Mouse (Mus musculus): Measurements from ENCODE around the gene Gm4131. TPM values are rescaled to one million over a fixed set of nuclear protein-coding genes. Genes with fewer than 3 reads are reported as not detected.

Gene Gm4131
- polyA plus RNA-seq, 1 experiment from 2014 or later, result not detected

DNA sequence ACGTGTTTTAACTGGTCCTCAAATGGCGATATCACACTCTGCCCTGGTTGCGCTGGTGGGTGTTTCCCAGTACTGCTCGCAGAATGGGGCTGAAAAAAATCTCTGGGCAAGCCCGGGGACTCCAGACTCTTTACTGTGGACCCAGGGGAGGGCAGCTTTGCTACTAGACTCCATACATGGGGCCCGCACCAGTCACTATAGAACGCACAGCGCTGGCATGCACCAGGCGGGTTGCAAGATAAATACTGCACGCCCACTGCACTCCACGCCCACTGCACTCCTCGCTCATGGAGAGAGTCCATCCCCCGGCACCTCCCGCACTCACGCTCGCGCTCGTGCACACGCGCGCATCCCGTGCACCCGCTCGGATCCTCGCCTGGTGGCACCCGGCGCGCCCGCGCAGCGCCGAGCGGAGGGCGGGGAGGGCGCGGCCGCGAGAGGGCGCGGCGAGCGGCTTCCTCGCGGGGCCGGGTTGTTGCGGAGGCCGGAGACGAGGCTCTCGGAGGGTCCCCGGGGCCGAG lies 11.4 kb downstream of the Gm4131 start, which contains the start of gene Fam124a:
TSS of gene Fam124a (plus strand) at position 429 of the 521 bp plus-strand sequence.
- Histone ChIP-seq H3K9me3 (ENCODE audit: low read length) (no peaks in the 10 kb centered on the region), H3K4me2 (ENCODE audit: low read depth, low read length) (peak within 1 kb of the TSS; percentile 79), H3K36me3 (replicated peaks; ENCODE audit: insufficient read depth, low read length) (no peaks in the 10 kb centered on the region), H3K27me3 (ENCODE audit: insufficient read depth, low read length) (peaks cover 27% of the 10 kb centered on the region), H3K4me1 (ENCODE audit: insufficient read depth) (0 out of 2 replicates have a peak, but pooled peaks cover 9% of the 10 kb centered on the region), H3K27ac (ENCODE audit: low read depth) (peak within 1 kb of the TSS; percentile 69), H3K9ac (replicated peaks) (peak within 1 kb of the TSS; percentile 59), H3K4me3 (ENCODE audit: low read depth, low read length) (peak within 1 kb of the TSS; percentile 53)
- peak; percentile 75 for DNase-seq
- under 1% methylated on average over 47 of the region's 51 CpGs for WGBS (ENCODE audit: insufficient replicate concordance)
- no peak for TF ChIP-seq EP300 (IDR thresholded peaks at IDR 0.05; ENCODE audit: low read depth)
- peak; percentile 2; the same call in 1 of the 2 replicates for TF ChIP-seq CTCF (IDR thresholded peaks at IDR 0.05; ENCODE audit: low read depth)
- peak; percentile 90 for ATAC-seq

GRCm38 (mm10) chr14:62553786-62554185 lies 12.9 kb downstream of the Gm4131 start:
- Histone ChIP-seq H3K4me1 (ENCODE audit: insufficient read depth) (0 out of 2 replicates have a peak, but pooled peaks cover 9% of the 10 kb centered on the region), H3K9me3 (ENCODE audit: low read length) (no peaks in the 10 kb centered on the region), H3K9ac (replicated peaks) (no peak overlapping the region), H3K27me3 (ENCODE audit: insufficient read depth, low read length) (peaks cover 27% of the 10 kb centered on the region), H3K4me3 (ENCODE audit: low read depth, low read length) (no peak overlapping the region), H3K36me3 (replicated peaks; ENCODE audit: insufficient read depth, low read length) (no peaks in the 10 kb centered on the region), H3K4me2 (ENCODE audit: low read depth, low read length) (no peak overlapping the region), H3K27ac (ENCODE audit: low read depth) (no peak overlapping the region)
- WGBS (ENCODE audit: insufficient replicate concordance), result 72% methylated on average over 5 of the region's 5 CpGs
- DNase-seq (no peak), ATAC-seq (no peak)
- TF ChIP-seq CTCF (IDR thresholded peaks at IDR 0.05; ENCODE audit: low read depth) (no peak), EP300 (IDR thresholded peaks at IDR 0.05; ENCODE audit: low read depth) (no peak)

GRCm38 (mm10) chr14:62552771-62553170 lies 13.9 kb downstream of the Gm4131 start:
- Histone ChIP-seq H3K9me3 (ENCODE audit: low read length) (no peaks in the 10 kb centered on the region), H3K4me2 (ENCODE audit: low read depth, low read length) (no peak overlapping the region), H3K9ac (replicated peaks) (no peak overlapping the region), H3K27ac (ENCODE audit: low read depth) (no peak overlapping the region), H3K4me1 (ENCODE audit: insufficient read depth) (0 out of 2 replicates have a peak, but pooled peaks cover 9% of the 10 kb centered on the region), H3K36me3 (replicated peaks; ENCODE audit: insufficient read depth, low read length) (no peaks in the 10 kb centered on the region), H3K4me3 (ENCODE audit: low read depth, low read length) (no peak overlapping the region), H3K27me3 (ENCODE audit: insufficient read depth, low read length) (peaks cover 27% of the 10 kb centered on the region)
- 88% methylated on average over 4 of the region's 4 CpGs for WGBS (ENCODE audit: insufficient replicate concordance)
- no peak for DNase-seq
- TF ChIP-seq EP300 (IDR thresholded peaks at IDR 0.05; ENCODE audit: low read depth) (no peak), CTCF (IDR thresholded peaks at IDR 0.05; ENCODE audit: low read depth) (no peak)
- no peak for ATAC-seq

- 27% methylated on average over 4 of the region's 4 CpGs for WGBS (ENCODE audit: insufficient replicate concordance)
Measured at GRCm38 (mm10) chr14:62550121-62550520, 16.6 kb downstream of the Gm4131 start.

DNA sequence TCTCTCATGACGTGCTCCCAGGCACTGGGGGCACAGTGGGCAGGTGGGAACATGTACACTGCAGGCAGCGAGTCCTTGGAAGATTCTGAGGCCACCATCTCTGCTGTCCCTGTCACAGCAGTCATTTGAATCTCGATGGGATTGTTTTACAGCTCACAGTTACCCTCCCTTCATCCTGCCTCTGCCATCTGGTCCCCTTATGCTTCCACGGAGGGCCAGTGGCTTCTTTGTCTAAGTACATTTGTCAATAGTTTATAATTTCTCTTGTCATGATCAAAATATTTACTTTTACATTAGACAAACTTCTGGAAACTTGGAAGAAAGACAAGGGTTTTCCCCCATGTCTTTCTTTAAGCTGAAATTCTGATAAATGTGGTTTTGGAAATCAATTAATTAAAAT lies 20.0 kb downstream of the Gm4131 start:
- TF ChIP-seq CTCF (IDR thresholded peaks at IDR 0.05; ENCODE audit: low read depth) (no peak), EP300 (IDR thresholded peaks at IDR 0.05; ENCODE audit: low read depth) (no peak)
- no peak overlapping the region for H3K4me3 ChIP-seq (ENCODE audit: low read depth, low read length)
- H3K9me3 ChIP-seq (ENCODE audit: low read length), result no peaks in the 10 kb centered on the region
- DNase-seq (no peak), ATAC-seq (no peak)
- H3K27ac ChIP-seq (ENCODE audit: low read depth), result no peak overlapping the region
- no peaks in the 10 kb centered on the region for H3K36me3 ChIP-seq (replicated peaks; ENCODE audit: insufficient read depth, low read length)
- H3K4me1 ChIP-seq (ENCODE audit: insufficient read depth), result no peaks in the 10 kb centered on the region
- no peak overlapping the region for H3K9ac ChIP-seq (replicated peaks)
- H3K27me3 ChIP-seq (ENCODE audit: insufficient read depth, low read length), result no peaks in the 10 kb centered on the region
- WGBS (ENCODE audit: insufficient replicate concordance), result 50% methylated on average over 4 of the region's 4 CpGs
- H3K4me2 ChIP-seq (ENCODE audit: low read depth, low read length), result no peak overlapping the region

More at GRCm38 (mm10) chr14:62550121-62550520, 16.6 kb downstream of the Gm4131 start:
- no peaks in the 10 kb centered on the region for H3K4me1 ChIP-seq (ENCODE audit: insufficient read depth)
- DNase-seq (no peak), ATAC-seq (no peak)
- H3K9me3 ChIP-seq (ENCODE audit: low read length), result no peaks in the 10 kb centered on the region
- peaks cover 9% of the 10 kb centered on the region; the same call in 1 of the 2 replicates for H3K27me3 ChIP-seq (ENCODE audit: insufficient read depth, low read length)
- no peak overlapping the region for H3K9ac ChIP-seq (replicated peaks)
- TF ChIP-seq EP300 (IDR thresholded peaks at IDR 0.05; ENCODE audit: low read depth) (no peak), CTCF (IDR thresholded peaks at IDR 0.05; ENCODE audit: low read depth) (no peak)
- no peak overlapping the region for H3K4me3 ChIP-seq (ENCODE audit: low read depth, low read length)
- H3K27ac ChIP-seq (ENCODE audit: low read depth), result no peak overlapping the region
- no peak overlapping the region for H3K4me2 ChIP-seq (ENCODE audit: low read depth, low read length)
- H3K36me3 ChIP-seq (replicated peaks; ENCODE audit: insufficient read depth, low read length), result no peaks in the 10 kb centered on the region

DNA sequence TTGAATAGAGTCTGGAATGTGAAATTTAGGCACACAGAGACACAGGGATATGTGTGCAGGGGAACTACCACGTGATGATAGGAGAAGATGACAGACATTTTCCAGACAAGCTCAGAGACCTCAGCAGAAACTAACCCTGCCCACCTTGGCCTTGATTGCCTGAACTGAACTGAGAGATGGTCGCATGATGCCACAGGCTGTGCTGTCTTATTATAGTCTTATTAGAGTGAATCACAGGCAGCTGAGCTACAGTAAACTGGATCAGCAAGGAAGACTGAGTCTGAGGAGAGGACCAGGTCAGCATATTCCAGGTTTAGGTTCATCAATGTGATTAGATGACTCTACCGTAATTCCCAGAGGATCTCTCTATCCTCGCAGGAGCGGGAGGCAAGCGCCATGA lies 20.4 kb downstream of the Gm4131 start:
- no peak for ATAC-seq
- TF ChIP-seq CTCF (IDR thresholded peaks at IDR 0.05; ENCODE audit: low read depth) (no peak), EP300 (IDR thresholded peaks at IDR 0.05; ENCODE audit: low read depth) (no peak)

More for the DNA sequence above, 20.4 kb downstream of the Gm4131 start:
- Histone ChIP-seq H3K9me3 (ENCODE audit: low read length) (no peaks in the 10 kb centered on the region), H3K27me3 (ENCODE audit: insufficient read depth, low read length) (no peaks in the 10 kb centered on the region), H3K27ac (ENCODE audit: low read depth) (no peak overlapping the region), H3K4me2 (ENCODE audit: low read depth, low read length) (no peak overlapping the region), H3K9ac (replicated peaks) (no peak overlapping the region), H3K36me3 (replicated peaks; ENCODE audit: insufficient read depth, low read length) (no peaks in the 10 kb centered on the region), H3K4me1 (ENCODE audit: insufficient read depth) (no peaks in the 10 kb centered on the region), H3K4me3 (ENCODE audit: low read depth, low read length) (no peak overlapping the region)
- 81% methylated on average over 6 of the region's 6 CpGs for WGBS (ENCODE audit: insufficient replicate concordance)
- no peak for DNase-seq

All from liver, postnatal 0 days (tissue).